Comparison of ENCODE assay signal across 8 mouse cellular contexts in the genomic region with DNA sequence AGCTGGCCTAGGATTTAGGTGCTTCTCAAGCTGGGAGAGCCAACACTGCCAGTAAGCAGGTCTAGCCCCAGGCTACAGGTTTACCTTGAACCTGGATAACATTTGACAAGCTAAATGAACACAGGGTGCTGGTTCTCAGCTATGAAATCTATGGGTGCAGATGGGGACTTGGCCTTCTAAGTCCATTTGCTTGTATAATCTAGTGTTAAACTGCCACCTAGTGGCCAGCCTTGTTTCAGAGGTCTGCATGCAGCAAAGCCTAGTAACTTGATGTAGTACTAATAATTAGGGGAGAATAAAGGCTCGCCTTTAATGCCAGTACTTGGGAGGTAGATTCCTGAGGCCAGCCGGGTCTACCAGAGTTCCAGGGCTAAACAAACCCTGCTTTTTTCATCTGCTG. TPM values are rescaled to one million over a fixed set of nuclear protein-coding genes. Genes with fewer than 3 reads are reported as not detected.
DNase-seq lines count a peak whose midpoint lies in the region.

No protein-coding gene starts in this region.

- peak; percentile 84 for DNase-seq in urinary bladder, postnatal 14 days (ENCODE audit: low spot score)
- no peak for DNase-seq in urinary bladder, postnatal 10 days (ENCODE audit: low spot score)
- DNase-seq in embryo, embryonic 10 days (ENCODE audit: low spot score): peak; percentile 78
- peak; percentile 44 to 77 for DNase-seq in gastrocnemius, postnatal 4 days (ENCODE audit: low spot score in 2 of 2)
- peak; percentile 67 to 84 for DNase-seq in kidney, adult 8-10 months
- DNase-seq in liver: peak; percentile 82
- DNase-seq in neural tube, embryonic 10.5 days (ENCODE audit: extremely low spot score, low spot score): peak; percentile 57
- DNase-seq in testis, postnatal 14 days (ENCODE audit: low spot score): peak; percentile 45

RNA-seq across cellular contexts. Expression of a gene that starts 4.5 kb away (rescaled TPM):
- total RNA-seq in gastrocnemius, postnatal 4 days (2021): 1,000 to 10,000 TPM; 1,335 to 1,352 TPM
